Mouse (Mus musculus): ENCODE measurements around the gene Mrgprf.

Mrgprf gene

DNA sequence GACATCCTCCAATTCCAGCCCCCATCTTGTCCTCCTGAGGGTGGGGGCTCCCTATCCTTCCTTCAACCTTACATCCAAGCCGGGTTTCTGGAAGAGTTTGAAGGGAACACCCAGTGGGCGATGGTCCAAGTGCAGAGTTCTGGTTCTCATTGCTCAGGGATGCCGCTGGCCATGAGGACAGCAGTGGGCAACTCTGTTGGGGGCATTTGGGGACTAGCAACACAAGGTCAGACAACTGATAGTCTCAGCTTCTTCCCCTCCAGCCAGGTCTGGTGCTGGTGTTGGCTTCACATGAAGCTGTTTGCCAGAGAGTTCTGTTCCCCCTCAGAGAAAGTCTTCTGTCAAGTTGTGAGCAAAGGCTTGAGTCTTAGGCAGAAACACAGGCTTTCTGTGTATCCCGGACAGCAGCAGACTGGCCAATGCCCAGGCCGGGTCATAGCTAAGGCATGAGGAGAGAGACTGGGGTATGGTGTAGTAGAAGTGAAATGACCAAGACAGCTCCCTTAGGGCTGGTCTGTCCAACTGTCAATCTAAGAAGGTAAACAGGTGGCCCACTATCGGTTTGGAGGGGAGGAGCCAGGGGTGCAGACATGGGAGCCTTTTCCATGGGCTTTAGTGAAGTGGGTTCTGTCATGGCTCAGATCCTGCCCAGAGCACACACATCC, 845 bp downstream of the Mrgprf start:
- DNase-seq: no peak

DNA sequence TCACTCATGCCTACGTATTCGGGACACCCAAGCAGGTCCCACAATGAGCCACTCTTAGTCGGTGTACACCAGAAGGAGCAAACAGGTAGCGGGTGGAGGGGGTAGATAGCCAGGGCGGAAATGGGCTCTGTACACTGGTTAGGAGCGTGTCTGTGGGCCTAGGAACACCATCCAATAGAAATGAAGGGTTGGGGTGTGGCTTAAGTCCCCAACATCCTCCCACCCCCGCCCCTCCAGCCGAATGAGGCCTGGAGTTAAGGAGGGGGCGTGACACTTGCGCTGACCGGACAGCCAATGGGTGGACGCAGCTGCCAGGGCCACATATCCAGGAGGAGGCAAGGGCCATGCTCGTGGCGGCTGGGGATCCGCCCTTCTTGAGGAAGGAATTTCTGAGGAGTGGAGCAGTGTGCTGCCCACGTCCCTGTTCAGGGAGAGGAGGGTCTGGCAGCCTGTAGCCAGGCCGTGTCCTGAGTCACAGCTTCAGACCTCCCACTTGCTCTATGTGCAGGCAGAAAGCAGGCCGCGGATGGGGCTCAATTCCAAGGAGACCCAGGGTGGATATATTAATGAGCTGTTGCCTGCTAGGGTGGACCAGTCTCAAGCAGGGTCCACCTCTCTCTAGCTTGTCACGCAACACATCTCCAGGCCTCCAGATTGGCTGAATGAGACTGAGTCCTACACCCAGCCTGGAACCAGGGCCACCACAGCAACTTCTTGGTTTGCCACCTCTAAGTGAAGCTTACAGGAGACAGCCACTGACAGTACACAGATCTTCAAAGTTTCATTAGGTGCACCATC, 2.1 kb downstream of the Mrgprf start:
- peak; percentile 76 for DNase-seq

DNA sequence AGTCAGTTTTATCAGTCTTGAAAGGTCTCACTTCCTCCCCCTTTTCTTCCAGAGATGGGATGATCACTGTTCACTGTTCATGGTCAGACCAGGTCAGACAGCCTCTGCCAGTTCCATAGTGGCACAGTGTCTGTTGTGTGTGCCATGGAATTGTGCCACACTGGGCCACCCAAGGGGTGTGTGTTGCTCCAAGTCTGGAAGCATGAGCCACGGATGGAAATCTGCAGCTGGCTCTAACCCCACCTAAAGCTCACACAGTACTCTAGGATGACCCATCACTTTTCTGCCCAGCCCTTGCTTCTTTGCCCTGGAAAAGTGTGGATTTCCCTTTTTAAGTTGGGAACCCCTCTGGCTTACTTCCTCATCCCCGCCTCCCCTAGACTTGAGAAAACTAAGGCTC, 3.5 kb downstream of the Mrgprf start:
- no peak for DNase-seq

DNA sequence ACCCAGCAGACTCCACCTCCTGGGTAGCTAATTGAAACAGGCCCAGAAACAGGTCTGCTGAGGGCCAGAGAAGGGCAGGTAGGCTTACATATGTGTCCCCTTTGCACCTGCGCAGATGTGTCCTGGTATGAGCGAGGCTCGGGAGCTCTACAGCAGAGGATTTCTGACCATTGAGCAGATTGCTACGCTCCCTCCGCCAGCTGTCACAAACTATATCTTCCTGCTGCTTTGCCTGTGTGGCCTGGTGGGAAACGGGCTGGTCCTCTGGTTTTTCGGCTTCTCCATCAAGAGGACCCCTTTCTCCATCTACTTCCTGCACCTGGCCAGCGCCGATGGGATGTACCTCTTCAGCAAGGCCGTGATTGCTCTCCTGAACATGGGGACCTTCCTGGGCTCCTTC, 7.0 kb downstream of the Mrgprf start:
- no peak for DNase-seq

DNA sequence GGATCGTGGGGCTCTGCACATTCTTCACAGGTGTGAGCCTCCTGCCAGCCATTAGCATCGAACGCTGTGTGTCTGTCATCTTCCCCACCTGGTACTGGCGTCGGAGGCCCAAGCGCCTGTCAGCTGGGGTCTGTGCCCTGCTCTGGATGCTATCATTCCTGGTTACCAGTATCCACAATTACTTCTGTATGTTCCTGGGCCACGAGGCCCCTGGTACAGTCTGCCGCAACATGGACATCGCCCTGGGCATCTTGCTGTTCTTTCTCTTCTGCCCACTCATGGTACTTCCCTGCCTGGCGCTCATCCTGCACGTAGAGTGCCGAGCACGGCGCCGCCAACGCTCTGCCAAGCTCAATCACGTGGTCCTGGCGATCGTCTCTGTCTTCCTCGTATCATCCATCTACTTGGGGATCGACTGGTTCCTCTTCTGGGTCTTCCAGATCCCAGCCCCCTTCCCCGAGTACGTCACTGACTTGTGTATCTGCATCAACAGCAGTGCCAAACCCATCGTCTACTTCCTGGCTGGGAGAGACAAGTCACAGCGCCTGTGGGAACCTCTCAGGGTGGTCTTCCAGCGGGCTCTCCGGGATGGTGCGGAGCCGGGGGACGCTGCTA, 7.5 kb downstream of the Mrgprf start:
- no peak for DNase-seq

DNA sequence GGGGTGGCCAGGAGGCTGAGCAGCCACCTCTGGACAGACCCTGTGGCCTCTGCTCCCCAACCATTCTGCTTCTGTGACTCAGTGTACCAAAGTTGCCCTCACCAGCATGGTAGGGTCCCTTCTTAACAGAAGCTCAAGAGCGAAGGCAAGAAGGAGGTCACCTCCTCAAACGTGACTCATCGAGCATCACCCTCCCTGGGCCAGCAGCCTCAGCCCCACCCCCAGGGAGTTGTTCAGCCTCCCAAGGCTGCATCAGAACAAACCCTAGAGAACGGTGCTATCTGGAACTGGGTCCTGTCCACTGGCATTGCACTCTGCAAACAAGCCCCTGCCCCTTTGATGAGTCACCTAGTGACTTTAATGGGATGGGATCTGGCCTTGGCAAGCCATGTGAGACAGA, 8.2 kb downstream of the Mrgprf start:
- no peak for DNase-seq

DNA sequence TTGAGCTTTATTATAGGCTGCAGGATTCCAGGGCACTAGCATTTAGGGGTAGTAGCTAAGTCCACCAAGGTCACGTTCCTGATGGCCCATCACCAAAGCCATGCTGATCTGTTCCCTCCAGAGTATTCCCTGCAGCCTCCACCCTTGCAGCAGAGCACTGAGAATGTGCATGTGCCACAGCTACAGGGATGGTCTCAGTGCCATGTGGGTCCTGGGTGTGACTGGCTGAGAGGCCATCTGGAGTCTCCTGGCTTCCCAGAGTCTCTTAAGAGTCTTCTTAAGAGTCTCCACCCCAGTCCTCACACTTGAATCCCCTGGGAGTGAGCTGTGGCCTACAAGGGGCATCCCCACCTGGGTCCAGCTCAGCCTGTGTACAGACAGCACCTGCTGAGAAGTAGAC, 9.2 kb downstream of the Mrgprf start:
- DNase-seq: no peak

DNA sequence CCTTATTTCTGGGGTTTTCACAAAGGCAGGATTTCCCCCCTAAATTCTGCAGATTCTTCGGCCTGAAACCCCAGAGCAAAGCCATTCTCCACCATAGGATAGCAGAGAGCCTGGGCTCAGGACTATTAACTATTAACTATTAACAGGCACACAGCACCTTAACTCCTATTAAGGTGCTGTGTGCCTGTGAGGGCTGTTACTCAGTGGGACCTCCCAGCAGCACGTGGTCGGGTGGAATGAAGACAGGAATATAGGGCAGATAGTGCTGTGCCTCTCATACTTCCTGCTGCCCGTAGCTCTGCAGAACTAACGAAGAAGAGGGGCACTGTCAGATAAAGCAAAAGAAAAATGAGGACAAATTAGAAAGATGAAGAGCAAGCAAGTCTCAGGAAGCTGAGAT, 9.9 kb downstream of the Mrgprf start:
- no peak for DNase-seq

DNA sequence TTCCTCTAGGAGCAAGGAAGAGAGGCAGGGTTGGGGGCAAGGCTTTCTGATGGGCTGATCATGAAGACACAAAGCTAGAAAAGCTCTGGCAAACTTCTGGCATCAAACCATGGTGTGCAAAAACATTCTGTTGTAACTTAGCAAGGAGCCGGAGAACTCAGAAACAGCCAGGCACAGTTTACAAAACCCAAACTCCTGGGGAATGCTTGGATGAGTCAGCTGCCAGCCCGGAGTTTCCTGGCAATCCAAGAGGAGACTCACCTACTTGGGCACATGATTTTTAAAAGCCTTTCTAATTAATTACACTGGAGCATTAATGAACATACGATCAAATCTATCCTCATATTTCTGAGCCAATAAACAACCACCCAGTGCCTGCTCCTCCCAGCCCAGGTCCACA, 11.5 kb downstream of the Mrgprf start:
- DNase-seq: no peak

DNA sequence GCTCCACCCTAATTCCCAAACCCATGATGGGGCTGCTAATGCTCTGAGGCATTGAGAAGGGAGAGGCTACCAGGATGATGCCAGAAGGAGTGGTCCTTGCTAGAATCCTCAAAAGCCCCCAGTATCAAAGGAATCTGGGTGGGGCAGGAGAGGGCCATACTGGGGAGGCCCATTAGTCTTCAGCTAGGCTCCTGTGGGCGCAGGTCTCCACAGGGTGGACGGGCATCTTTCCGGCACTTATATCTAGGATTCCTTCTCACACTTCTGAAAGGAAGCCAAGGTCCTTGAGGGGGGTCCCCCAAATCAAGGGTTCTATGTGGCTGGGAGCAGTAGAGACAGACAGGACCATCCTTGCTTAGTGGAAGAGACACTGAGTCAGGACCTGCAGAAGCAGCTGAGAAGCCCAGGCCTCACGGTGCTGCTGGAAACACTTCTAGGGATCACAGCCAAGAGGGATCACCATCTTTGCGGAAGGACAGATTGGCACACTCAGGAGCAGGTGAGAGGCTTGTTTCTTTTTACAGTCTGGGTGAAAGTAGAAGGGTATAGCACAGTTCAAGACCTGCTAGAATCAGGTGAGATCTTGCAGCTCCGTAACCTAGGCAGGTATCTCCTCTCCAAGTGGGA, 14.3 kb downstream of the Mrgprf start, which contains the start of gene Mrgprd:
Gene Mrgprd (plus strand): TSS at position 51 of the 627 bp plus-strand sequence.
- no peak for DNase-seq

DNA sequence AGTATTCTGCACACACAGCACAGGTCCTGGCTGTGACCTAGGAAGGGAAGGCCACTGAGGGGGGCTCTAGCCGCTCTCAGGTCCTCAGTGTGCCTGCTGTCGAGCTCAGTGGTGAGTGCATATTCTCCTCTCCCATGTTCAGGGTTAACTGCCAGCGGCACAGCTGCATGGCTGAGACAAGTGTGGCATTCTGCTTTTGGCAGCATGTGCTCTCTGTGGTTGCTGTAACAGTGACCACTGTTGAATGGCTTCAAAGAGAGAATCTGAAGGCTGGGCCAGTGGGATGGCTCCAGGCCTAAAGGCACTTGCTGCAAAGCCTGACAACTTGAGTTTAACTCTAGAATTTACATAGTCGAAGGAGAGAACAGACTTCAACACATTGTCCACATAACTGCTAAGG, 16.9 kb downstream of the Mrgprf start:
- DNase-seq: no peak

DNA sequence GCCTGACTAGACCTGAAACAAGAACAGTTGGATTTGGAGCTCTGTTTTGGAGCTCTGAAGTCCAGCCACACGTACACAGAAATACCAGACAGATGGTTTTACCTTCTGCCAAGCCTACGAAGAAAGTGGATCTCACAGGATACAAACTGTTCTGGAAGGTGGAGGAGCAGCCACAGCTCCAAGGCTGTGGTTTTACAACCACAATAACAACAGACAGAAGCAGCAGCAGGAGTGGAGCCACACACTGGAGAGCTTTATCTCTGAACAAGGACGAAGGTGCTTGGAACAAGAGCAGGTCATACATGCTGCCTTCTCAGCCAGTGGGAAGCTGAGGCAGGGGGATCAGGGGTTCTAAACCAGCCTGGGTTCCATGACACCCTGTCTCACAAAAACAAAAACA, 18.9 kb downstream of the Mrgprf start:
- no peak for DNase-seq

DNA sequence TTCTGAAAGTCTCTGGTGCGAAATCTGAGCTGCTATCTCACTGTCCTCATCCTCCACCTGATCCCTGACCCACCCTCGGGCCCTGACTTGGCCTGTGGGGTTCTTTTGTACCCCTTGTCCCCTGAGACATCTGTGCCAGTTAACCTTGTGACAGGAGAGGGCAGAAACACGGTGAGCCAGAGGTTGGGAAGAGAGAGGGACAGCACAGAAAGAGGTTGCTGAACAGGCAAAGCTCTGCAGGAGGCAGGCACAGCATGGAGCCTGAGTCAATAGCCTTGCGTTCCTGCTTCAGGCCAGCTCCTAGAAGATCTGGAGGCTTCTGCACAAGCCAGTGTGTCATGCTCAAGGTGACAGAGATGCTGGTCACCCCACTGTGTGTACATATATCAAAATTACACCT, 23.0 kb downstream of the Mrgprf start:
- DNase-seq: no peak

DNA sequence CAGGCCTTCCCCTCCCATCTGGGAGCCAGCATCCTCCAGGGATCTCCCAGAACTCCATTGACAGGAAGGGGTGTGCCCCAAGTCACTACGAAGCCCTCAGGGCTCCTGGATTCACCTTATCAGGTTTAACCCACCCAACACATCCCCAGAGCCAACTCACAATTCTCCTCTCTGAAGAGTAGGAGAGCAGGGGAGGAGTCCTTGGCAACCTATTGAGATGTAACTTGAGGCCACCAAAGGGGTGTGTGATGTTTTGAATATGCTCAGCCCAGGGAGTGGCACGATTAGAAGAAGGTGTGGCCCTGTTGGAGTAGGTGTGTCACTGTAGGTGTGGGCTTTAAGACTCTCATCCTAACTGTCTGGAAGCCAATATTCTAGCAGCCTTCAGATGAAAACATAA, 25.1 kb downstream of the Mrgprf start:
- DNase-seq: no peak

DNA sequence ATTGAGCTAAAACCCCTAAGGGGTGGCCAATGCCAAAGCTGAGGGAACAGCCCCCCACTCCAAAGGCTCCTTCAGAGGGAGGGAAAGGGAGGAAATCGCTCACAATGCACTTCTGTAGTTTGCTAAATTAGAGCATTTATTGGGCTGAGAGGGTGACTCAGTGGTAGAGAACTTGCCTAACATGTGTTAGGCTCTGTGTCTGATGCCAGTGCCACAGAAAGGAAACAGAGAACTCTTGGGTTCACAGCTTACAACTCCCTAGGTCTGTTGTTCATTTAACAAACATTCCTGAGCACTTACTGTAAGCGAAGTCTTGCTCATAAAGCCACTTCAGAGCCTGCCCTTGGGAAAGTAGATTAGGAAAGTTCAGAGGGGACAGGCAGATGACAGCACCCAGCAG, 29.4 kb downstream of the Mrgprf start:
- DNase-seq: no peak

DNA sequence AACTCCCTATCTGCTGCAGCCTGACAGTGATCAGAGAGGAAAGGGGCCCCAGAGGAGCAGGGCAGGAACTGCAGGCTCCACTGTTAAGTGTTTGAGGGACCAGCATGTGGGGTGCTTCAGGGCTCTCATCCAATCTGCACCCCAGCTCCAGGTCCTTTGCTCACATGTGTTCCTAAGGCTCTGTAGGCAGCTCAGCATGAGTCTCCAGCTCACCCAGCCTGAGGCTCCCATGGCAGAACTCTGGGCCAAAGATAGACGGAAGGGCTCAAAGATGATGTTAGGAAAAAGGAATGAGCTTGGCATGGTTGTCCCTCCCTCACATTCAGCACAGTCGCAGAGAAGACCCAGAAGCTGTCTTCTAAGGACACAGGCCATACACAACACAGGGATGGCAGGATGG, 30.0 kb downstream of the Mrgprf start:
- no peak for DNase-seq

DNA sequence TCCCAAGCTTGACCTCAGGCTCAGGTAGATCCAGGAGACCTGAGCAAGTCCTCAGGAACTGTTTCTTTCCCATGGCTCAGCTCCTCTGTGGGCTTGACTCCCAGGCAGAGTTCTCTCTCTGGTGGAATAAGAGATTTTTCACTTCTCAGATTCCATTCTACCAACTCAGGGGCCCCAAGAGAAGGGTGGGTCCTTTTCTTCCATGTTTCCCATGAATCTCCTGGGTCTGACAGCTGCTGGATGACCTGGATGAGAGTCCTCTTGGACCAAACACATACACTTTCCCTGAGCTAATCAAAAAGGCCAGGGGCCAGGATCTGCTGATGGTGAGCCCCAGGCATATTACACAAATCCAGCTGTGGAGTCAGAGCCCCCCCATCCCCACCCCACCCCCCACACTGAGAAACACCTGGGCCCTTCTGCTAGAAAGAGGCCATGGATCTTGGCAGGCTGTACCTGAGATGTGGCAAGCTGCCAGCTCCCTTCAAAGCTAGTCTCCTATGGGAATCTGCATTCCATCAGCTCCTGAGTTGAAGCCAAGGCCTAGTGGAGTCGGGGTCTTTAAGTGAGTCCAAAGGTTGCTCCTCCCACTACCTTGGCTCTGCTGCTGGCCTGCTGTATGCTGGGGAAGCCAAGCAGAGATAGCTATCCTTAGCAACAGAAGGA, 31.9 kb downstream of the Mrgprf start:
- peak; percentile 39 for DNase-seq

DNA sequence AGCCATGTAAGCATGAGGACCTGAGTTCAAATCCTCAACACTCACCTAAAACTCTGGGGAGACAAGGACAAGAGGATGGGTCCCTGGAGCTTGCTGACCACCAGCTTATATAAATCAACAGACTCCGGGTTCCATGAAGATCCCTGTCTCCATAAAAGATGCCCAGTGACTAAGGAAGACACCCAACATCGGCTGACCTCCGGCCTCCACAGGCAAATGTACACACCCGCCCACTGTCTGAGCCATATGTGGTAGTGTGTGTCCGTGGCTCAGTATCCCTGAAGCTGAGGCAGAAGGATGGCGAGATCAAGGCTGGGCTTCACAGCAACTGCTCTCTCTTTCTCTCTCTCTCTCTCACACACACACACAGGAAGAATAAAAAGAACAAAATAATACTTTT, 33.3 kb downstream of the Mrgprf start:
- DNase-seq: no peak

DNA sequence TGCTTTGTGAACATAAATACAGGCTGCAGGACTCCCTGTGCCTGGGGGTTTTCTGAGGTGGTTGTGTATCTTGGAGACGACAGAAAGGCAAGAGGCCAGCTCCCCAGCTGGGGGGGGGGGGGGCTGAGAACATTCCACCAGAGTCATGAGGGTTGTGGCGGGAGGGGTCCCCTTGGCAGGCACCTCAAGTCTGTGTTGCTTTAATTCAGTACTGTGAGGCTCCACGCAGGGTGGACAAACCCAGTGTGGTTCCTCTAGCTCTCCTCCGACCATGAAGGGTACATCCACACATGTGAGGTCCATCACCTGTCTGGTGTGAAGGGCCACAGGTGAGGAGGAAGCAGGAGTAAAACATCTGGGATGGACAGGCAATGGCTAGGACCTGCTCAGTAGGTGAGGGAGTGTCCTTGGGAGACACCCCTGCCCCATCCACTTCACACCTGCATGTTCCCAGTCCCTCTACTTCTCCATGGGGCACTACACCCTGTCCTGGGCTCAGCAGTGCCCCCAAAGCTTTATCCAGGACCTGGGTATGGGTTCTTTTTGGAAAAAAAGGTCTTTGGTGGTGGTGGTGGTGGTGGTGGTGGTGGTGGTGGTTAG, 33.9 kb downstream of the Mrgprf start:
- no peak for DNase-seq

DNA sequence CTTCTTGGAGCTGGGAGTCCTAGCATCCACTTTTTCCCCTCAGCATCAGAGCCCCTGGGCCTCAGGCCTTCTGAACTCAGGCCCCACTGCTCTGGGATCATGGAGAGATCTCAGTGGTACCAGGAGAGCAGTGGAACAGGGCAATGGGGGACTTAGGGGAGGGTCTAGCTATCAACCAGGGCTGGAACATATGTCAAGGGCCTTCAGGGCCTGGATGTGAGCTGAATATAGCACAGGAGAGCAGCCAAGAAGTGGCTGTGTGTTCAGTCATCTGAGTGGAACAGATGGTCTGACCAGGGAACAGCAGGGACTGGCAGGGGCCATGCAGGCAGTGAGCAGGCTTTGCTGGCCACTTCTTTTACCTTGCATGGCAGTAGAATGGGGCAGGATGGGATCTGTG, 34.6 kb downstream of the Mrgprf start:
- no peak for DNase-seq

DNA sequence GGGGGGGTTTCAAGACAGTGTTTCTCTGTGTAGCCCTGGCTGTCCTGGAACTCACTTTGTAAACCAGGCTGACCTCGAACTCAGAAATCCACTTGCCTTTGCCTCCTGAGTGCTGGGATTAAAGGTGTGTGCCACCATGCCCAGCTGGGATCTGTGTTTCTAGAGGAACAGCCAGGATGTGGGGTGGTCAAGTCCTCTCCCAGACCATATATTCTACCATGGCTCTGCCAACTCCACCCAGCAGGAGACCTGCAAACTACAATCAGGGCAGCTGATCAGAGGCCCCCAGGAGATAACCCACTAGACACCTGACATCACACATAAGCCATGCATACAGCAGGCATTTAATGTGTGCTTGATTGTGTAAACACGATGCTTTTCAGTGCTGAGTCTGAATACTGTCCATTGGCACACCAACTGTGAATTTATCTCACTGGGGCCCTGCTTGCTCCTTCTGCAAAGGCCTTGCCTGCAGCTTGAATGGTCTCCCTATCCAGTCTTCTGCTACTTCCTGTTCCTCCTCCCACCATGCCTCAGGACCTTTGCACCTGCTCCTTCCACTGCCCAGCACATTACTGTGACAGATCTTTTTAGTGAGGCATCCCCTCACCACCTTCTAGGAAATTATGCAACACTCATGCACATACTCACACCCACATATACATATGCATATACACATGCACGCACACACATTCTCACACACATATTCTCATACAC, 35.1 kb downstream of the Mrgprf start:
- no peak for DNase-seq

DNA sequence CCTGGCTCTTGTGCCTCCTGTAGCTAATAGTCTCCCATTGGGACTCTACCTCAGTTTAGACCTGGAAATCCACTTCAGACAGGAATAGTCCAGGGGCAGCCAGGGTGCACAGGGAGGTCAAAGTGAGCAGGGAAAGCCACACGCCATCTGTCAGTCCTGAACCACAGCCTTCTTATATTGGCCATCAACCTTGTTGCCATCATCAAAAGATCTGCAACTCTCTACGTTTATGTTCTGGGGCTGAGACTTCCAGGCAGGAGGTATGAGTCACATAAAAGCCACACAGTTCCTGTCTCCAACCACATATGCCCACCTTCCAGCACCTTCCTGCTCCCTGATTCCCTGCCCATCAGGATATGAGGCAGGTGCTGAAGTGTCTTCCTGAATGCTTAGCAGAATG, 37.3 kb downstream of the Mrgprf start:
- DNase-seq: no peak

Measured in lung, postnatal 14 days (tissue).